Mouse (Mus musculus): Measurements from ENCODE around the gene Emid1.

GRCm38 (mm10) chr11:5114931-5115581 is 37.0 kb downstream of the Emid1 start:
- TF ChIP-seq POLR2A (IDR thresholded peaks at IDR 0.05; ENCODE audit: borderline replicate concordance, insufficient read depth, low read length): no peak
- peak; percentile 100 for TF ChIP-seq CTCF (IDR thresholded peaks at IDR 0.05; ENCODE audit: borderline replicate concordance, insufficient read depth, low read depth, low read length)
